10 mouse cellular contexts compared by ENCODE assay signal in genomic region chr1:152572755-152573469, GRCm38 (mm10).
DNase-seq lines count a peak whose midpoint lies in the region; ATAC-seq and TF ChIP-seq lines count a peak whose summit lies in the region.
"Had no signal": no experiment of that assay in that cellular context is flagged by ENCODE, and none has a peak within 500 bp of the region (broad histone marks: within the 10 kb centered on the region; RNA-seq: fewer than 3 reads in every experiment).

No protein-coding gene starts in this region.

- TF ChIP-seq CTCF in brain, embryonic 14.5 days (IDR thresholded peaks at IDR 0.05; ENCODE audit: borderline replicate concordance, extremely low read depth, insufficient read depth, insufficient read length) = no peak

- H3K4me2 ChIP-seq in hindbrain, embryonic 13.5 days = no peak overlapping the region
- H3K4me2 ChIP-seq in hindbrain, embryonic 14.5 days (replicated peaks) = no peak overlapping the region
- H3K4me2 ChIP-seq: liver, embryonic 15.5 days had no signal

- no peaks in the 10 kb centered on the region; the same call in 1 of the 2 replicates for H3K36me3 ChIP-seq in hindbrain, embryonic 13.5 days
- no peaks in the 10 kb centered on the region for H3K36me3 ChIP-seq in hindbrain, embryonic 14.5 days (replicated peaks; ENCODE audit: control insufficient read depth, insufficient read depth)
- no peaks in the 10 kb centered on the region for H3K36me3 ChIP-seq in ES-E14 (ENCODE audit: control insufficient read depth, insufficient read depth, low read length, poor library complexity, severe bottlenecking)
- peaks cover 30% of the 10 kb centered on the region for H3K36me3 ChIP-seq in limb, embryonic 10.5 days
- H3K36me3 ChIP-seq: liver, embryonic 15.5 days had no signal

- in situ Hi-C loops in ES-E14 (cut with MboI; ENCODE audit: low sequenced_read_pairs in 2 of 2, unreplicated experiment in 2 of 2) = no loop called here

- 24% methylated on average over 7 of the region's 7 CpGs for WGBS in hindbrain, embryonic 13.5 days
- WGBS in hindbrain, embryonic 14.5 days = 23% methylated on average over 7 of the region's 7 CpGs
- WGBS in limb, embryonic 10.5 days = 51% methylated on average over 7 of the region's 7 CpGs

- H3K9ac ChIP-seq in hindbrain, embryonic 13.5 days = no peak overlapping the region
- no peak overlapping the region for H3K9ac ChIP-seq in hindbrain, embryonic 14.5 days
- H3K9ac ChIP-seq in ES-E14 (ENCODE audit: insufficient read depth, low read depth, low read length, poor library complexity, severe bottlenecking) = no peak overlapping the region
- H3K9ac ChIP-seq: liver, embryonic 15.5 days had no signal

- H3K4me1 ChIP-seq in hindbrain, embryonic 13.5 days (replicated peaks) = peaks cover 40% of the 10 kb centered on the region
- H3K4me1 ChIP-seq in hindbrain, embryonic 14.5 days (replicated peaks; ENCODE audit: control insufficient read depth, insufficient read depth, low read length) = peaks cover 17% of the 10 kb centered on the region; the same call in 1 of the 2 replicates
- peaks cover 3 to 21% of the 10 kb centered on the region in 2 experiments; a peak in 3 of 4 replicates for H3K4me1 ChIP-seq in ES-E14 (ENCODE audit: control insufficient read depth in 2 of 2, insufficient read depth in 2 of 2, low read length in 2 of 2, poor library complexity in 1 of 2)
- H3K4me1 ChIP-seq in limb, embryonic 10.5 days = peaks cover 45% of the 10 kb centered on the region

- no peak overlapping the region for H3K4me3 ChIP-seq in hindbrain, embryonic 13.5 days
- no peak overlapping the region for H3K4me3 ChIP-seq in hindbrain, embryonic 14.5 days (replicated peaks; ENCODE audit: low read length)
- 0 out of 4 replicates have a peak overlapping the region, but pooled peaks of 1 of the 2 experiments have one; percentile 1 for H3K4me3 ChIP-seq in ES-E14 (ENCODE audit: insufficient read depth in 1 of 2, low read depth in 1 of 2, low read length in 2 of 2, poor library complexity in 1 of 2, severe bottlenecking in 1 of 2)
- H3K4me3 ChIP-seq in limb, embryonic 10.5 days = no peak overlapping the region
- H3K4me3 ChIP-seq: liver, embryonic 15.5 days had no signal

- TF ChIP-seq POLR2A in brain, embryonic 14.5 days (IDR thresholded peaks at IDR 0.05; ENCODE audit: borderline replicate concordance, extremely low read depth, insufficient read depth, insufficient read length, poor library complexity, severe bottlenecking) = no peak

- H3K9me3 ChIP-seq in hindbrain, embryonic 13.5 days = no peaks in the 10 kb centered on the region
- no peaks in the 10 kb centered on the region for H3K9me3 ChIP-seq in hindbrain, embryonic 14.5 days (ENCODE audit: control insufficient read depth, low read length)
- H3K9me3 ChIP-seq in ES-E14 (ENCODE audit: control insufficient read depth, insufficient read depth, low read depth, low read length) = no peaks in the 10 kb centered on the region
- H3K9me3 ChIP-seq in limb, embryonic 10.5 days (replicated peaks) = no peaks in the 10 kb centered on the region
- H3K9me3 ChIP-seq: liver, embryonic 15.5 days had no signal

- DNase-seq in hindbrain, embryonic 14.5 days (ENCODE audit: low spot score) = no peak
- DNase-seq in ES-E14 (ENCODE audit: low read depth, low spot score) = peak; percentile 54
- DNase-seq in brain, embryonic 14.5 days (ENCODE audit: low read depth) = peak; percentile 53
- DNase-seq in lung, postnatal 10 days = peak; percentile 61
- DNase-seq in ovary, postnatal 36 days (ENCODE audit: low spot score) = no peak
- no peak for DNase-seq in limb, embryonic 10.5 days (ENCODE audit: low spot score)
- no peak for DNase-seq in right cerebral cortex, adult 18-20 months
- DNase-seq: cerebellum, adult 9-10 months had no signal

- H3K27ac ChIP-seq in hindbrain, embryonic 13.5 days = 0 out of 2 replicates have a peak overlapping the region, but pooled peaks have one; percentile 35
- H3K27ac ChIP-seq in hindbrain, embryonic 14.5 days = no peak overlapping the region
- no peak overlapping the region for H3K27ac ChIP-seq in ES-E14 (ENCODE audit: insufficient read depth, low read depth, low read length, poor library complexity, severe bottlenecking)
- no peak overlapping the region for H3K27ac ChIP-seq in limb, embryonic 10.5 days
- H3K27ac ChIP-seq: liver, embryonic 15.5 days had no signal

- H3K27me3 ChIP-seq in hindbrain, embryonic 13.5 days = no peaks in the 10 kb centered on the region
- H3K27me3 ChIP-seq in hindbrain, embryonic 14.5 days (ENCODE audit: control insufficient read depth, insufficient read depth, low read length) = no peaks in the 10 kb centered on the region
- no peaks in the 10 kb centered on the region for H3K27me3 ChIP-seq in limb, embryonic 10.5 days (ENCODE audit: low read depth, poor library complexity, severe bottlenecking)
- H3K27me3 ChIP-seq: liver, embryonic 15.5 days had no signal

- no peak for ATAC-seq in hindbrain, embryonic 13.5 days (ENCODE audit: low FRiP score)
- ATAC-seq in hindbrain, embryonic 14.5 days (ENCODE audit: low FRiP score) = no peak

TF ChIP-seq in ES-E14, 5 proteins besides CTCF, POLR2A, EP300 and RAD21:
- TF ChIP-seq ZNF384 (IDR thresholded peaks at IDR 0.05; ENCODE audit: low read depth, low read length) (no peak), CHD2 (IDR thresholded peaks at IDR 0.05; ENCODE audit: low read depth, low read length) (0 out of 2 replicates have a peak, but pooled peaks have one; percentile 34)

Comparison
In these comparisons a context has a peak if more than half of its experiments do, and no peak if none do; other contexts are left out.
1. DNase-seq: peak in ES-E14 (single experiment), brain, embryonic 14.5 days (single experiment) and lung, postnatal 10 days (single experiment); none in hindbrain, embryonic 14.5 days (single experiment), ovary, postnatal 36 days (single experiment), limb, embryonic 10.5 days (single experiment) and right cerebral cortex, adult 18-20 months (single experiment).